Mouse (Mus musculus): ENCODE data around the gene Rptor.

The Rptor gene

DNA sequence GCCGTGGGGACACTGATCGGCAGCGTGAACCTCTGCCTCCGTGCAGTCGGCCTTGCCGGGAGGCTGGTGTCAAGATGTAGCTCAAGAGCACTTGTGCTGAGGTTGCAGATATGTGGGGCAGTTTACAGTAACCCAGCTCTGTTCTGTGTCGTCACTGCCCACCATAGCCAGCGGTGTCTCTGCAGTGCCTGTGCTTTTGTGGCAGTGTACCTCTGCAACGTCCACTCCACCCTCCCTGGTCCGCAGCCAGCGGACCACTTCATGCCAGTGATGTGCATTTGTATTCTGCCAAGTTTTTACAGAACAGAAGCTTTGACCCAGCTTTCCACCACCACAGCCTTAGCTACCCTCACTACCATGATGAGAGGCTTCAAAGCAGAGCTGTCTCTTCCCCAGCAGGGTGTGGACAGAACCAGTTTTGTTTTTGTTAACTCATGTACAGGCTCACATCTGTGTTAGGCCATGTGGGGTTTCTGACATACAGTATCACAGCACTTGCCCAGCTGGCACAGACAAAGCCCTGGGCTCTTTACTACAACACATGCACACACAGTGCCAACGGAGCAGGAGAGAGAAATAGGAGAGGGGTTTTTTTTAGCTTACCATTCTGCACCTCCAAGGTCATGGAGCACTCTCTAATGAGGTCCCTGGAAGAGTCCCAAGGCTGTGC lies 182.1 kb downstream of the Rptor start:
- no peak for DNase-seq (ENCODE audit: low spot score)

DNA sequence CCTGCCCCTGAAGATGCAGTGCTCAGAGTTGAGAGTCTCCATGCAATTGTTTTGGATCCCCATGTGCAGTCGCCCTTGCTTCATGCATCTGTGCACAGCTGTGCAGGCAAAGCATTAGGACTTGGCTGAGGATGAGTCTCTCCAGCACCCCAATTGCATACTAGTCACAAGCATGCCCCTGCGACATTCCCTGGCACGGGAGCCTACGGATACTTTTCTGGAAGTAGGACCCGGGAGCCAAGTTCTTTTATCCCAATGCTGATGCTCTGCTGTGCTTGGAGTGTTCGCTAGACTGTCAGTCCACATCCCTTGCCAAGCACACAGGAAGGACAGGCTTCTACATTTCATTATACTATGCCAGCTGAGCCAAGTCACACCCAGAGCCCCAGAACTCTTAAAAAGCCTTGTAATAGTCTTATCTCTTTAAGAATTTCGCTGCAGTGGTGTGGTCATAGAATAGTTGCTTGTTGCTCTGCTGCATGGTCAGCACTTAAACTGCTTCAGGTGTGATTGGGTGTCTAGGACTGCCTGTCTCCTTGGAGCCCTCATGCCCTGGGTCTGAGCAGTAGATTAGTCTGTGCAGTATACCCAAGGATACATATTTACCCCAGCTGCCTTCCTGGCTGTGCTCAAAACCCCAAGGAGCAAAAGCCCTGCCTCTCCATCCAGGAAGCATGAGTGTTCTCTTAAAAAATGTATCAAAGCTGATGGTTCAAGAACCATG lies 183.1 kb downstream of the Rptor start:
- no peak for DNase-seq (ENCODE audit: low spot score)

DNA sequence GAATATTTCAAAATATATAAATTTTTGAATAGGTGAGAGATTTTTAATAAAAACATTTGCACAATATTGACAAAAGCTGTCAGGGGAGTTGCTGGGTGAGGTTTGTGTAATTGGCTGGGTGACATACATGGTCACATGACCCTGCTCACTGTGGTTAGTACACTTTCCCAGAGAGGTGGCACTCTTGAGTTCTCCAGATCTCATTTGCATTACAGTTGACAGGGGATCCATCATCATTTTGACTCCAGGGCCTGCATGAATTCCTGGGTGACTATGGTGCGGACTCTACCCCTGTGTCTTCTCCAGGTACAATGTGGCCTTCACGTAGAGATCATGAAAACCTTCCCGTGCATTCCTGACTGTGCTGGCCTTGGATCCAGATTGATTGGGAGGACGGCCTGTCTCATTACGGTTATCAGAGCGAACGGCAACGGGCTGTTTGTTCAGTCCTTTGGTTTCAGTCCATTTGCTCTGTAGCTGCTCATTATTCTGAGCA lies 183.7 kb downstream of the Rptor start:
- peak; percentile 23 for DNase-seq (ENCODE audit: low spot score)

DNA sequence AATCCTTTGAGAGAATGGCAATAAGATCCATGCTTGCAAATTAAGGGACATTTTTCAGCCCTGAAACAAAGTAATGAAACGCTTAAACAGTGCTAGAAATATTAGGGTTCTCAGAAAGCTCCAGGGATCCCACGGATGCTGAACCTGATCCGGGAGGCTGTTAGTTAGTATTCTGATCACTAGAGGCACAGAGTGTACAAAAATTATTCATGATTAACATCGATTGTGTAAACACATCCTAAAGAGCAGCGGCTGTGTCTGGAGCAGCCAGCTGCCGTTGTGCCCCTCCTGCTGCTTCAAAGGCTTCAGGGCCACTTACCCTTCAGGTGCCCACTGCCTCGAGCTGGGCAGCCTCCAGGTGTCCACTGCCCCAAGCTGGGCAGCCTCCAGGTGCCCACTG lies 185.8 kb downstream of the Rptor start:
- no peak for DNase-seq (ENCODE audit: low spot score)

DNA sequence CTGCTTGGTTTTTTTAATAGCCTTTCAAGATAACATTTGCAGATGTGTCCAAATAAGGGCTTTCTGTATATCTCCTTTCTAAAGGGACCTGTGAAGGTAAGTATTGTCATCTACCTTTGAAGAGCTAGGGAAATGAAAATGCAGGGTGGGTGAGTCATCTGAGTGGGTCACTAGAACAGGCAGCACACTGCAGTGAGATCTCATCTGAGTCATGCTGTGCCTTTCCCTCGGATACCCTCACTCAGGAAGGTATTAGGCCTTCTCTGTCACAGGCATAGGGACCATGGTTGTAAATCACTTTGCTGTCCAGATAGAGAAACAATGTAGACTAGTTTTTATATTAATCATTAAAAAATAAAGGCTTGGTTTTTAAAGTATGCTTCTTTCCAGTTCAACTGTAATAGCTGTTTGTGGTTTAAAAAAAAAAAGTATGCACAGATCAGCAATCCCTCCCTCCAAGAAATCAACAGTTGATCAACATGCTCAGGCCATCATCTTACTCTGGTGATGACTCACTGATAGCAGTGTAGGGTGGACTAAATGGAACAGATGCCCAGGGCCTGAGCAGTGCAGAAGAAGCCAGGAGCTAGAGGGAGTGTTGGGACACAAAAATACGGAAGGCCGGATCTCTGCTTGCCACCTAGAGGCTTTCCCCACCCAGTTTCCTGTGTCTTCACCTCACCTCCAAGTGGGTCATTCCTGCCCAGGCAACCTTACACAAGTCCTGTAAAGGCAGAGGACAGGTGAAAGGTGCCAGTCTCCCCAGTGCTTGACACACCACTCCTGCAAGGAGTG lies 186.4 kb downstream of the Rptor start:
- no peak for DNase-seq (ENCODE audit: low spot score)

DNA sequence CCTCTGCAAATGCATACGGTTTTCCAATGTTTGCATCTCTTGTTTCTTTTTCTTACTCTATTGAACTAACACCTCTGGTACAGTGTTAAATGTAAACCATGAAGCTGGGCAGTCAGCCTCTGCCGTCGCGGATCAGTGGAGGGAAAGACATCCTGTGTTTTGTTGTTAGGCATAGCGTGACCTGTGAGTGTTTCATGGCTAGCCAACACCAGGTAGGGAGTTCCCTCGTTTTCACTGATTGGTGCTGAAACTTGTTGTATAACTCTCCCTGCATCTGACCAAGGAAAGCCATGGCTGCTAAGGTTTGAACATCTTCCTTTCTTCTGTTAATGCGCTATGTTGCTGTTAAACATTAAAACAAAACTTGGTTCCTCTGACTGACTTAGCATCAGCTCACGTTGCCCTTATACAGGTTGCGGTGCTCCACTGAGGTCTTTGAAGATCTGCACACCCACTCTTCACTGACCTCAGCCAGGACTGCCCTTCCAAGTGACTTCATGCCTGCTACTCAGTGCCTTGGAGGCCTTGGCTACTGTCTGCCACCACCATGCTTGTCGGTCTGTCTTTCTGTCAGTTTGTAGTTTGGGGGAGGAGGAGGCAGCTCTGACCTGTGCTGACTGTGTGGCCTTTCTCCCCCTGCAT lies 189.3 kb downstream of the Rptor start:
- DNase-seq (ENCODE audit: low spot score): no peak

DNA sequence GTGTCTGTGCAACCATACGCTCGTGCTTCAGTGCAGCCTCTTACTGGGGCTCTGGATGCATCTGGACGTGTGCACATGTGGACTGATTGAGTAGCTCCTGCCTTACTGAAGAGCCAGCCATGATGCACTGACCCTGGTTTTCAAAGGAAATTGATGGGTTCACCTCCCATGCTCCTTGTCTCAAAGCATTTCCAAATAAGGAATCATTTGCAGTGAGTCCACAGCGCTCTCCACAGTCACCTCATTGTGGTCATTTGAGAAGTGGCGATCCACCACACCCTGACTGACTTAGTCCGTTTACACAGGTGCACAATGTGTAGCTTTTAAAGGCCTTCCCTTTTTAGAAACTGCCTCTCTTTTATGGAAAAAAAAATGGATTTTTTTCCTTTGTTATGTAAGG lies 190.7 kb downstream of the Rptor start:
- DNase-seq (ENCODE audit: low spot score): no peak

DNA sequence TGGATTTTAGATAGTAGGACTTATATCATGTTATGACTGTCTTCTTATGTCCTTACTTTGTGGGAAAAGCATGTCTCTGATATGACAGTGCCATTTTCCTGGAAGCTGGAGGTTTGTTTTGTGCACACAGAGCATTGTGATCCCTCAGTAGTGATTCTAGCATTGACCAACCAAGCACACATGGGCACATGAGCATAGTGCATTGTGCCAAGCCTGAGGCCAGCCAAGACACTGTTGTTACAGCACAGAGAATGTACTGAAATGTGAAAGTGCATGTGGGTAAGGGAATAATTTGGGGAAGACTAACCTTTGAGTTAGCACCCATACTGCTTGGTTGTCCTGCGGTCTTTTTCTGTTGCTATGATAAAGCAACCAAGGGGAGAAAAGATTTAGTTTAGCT lies 191.3 kb downstream of the Rptor start:
- DNase-seq (ENCODE audit: low spot score): peak; percentile 70

DNA sequence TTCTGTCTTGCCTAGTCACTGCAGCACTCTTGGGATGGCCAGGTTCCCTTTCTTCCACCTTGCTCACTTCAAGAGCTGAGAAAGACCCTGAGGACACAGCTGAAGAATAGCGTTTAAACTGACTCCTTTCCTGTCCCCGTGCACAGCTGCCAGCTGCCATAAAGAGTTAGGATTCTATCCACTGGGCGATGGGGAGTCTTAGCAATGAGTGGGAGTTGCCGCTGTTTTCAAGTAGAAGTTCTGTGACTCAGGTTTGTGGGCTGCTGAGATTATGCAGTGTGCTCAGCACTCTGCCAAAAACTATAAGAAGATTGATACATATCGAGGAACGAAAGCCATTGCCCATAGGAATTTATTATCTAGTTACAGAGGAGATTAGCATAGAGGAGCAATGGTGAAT lies 192.0 kb downstream of the Rptor start:
- DNase-seq (ENCODE audit: low spot score): no peak

DNA sequence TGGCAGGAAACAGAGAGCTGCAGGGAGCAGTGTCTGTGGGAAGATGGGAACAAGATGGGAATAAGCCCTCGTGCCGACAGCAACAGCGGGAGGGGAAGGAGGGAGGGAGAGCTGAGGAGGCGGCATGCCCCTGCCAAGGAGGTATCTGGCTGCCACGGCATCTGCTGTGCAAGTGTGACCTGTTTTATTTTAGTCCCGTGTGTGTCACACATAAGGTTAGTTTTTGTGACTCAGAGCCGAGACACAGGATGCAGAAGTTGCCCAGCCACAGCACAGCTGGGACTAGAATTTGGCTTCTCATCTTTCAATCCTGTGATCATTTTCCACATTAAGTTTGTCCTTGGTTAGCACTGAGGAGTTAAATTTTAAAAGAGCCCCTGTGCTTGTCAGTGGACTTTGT lies 193.7 kb downstream of the Rptor start:
- DNase-seq (ENCODE audit: low spot score): no peak

DNA sequence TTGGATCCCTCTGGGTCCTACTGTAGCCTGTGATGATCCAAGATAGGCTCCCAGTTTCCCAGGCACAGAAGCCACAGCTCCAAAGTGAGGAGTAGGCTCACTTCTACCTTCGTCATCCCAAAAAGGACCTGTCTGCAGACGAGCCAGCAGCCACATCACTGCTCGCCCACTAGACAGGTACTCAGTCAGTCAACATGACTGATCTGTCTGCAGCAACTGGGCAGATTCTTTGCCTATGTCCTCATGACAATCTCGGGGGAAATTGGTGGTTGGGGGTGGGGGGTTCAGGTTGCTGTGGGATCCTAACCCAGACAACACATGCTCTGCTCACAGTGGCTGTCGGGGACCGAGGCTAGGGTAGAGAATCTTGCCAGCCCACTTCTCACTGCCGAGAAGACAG lies 194.1 kb downstream of the Rptor start:
- DNase-seq (ENCODE audit: low spot score): no peak

DNA sequence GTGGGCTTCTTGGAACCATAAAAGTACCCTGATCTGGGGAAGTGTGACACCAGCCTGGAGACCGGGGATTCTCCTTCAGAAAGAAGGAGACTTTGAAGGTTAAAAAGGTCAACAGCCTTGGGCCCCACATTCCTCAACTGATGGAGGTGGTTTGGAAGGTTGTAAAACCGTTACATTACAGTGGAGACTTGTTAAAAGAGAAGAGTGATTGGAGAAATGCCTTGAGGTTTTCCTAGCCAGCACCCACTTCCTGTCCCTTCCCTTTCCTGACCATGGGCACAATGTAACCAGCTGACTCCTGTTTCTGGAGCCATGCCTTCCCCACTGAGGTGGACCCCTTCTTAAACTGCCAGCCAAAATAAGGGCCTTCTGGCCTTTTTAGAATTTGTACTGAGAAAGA lies 196.8 kb downstream of the Rptor start:
- no peak for DNase-seq (ENCODE audit: low spot score)

DNA sequence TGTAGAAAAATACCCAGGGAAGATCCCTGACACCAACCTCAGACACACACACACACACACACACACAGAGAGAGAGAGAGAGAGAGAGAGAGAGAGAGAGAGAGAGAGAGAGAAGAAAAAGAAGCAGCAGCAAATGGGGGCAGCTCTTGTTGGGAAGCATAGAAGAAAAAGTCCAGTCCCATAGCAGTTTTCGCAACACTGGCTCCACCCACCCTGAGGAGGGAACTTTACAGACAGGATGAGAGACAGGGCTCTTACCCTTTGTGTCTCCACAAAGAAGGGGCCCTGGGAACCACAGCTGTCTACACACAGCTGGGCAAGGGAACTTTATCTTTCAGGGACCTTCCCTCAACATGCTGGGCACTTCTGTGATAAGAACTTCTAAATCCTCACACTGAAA lies 199.2 kb downstream of the Rptor start:
- peak; percentile 36 for DNase-seq (ENCODE audit: low spot score)

DNA sequence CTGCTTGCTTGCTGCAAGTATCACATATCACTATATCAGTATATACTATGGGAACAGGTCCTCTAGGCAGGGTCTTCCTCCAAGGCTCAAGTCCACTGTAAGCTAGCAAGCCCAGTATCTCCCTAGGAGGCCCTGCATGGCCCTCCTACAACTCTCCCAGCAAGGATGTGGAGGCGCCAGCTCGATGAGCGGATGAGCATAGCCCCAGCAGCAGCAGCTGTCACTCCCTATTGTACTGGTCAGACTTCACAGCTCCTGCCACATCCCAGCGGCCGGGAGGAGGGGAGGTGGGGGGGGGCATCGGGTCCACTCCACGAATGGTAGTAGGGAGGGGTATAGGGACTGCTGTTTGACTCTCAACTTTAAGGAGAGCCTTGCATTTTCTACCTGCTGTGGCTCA lies 200.2 kb downstream of the Rptor start:
- DNase-seq (ENCODE audit: low spot score): no peak

DNA sequence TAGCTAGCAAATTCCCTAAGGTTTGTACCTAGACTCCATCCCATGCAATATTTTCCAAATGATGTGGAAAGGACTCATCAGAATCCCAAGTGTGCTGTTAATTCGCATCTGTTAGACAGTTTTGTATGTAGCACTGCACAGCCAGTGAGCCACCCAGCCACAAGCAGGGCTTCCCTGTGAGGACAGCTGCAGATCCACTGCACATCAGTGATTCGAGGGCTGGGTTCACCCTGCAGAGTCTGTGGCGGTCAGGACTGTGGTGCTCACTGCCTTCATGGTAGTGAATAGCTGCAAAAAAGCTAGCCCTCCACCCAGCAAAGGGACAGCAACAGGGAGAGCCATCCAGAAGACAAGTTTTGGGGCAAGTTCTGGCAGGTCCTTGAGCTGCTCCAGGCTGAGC lies 201.7 kb downstream of the Rptor start:
- DNase-seq (ENCODE audit: low spot score): no peak

DNA sequence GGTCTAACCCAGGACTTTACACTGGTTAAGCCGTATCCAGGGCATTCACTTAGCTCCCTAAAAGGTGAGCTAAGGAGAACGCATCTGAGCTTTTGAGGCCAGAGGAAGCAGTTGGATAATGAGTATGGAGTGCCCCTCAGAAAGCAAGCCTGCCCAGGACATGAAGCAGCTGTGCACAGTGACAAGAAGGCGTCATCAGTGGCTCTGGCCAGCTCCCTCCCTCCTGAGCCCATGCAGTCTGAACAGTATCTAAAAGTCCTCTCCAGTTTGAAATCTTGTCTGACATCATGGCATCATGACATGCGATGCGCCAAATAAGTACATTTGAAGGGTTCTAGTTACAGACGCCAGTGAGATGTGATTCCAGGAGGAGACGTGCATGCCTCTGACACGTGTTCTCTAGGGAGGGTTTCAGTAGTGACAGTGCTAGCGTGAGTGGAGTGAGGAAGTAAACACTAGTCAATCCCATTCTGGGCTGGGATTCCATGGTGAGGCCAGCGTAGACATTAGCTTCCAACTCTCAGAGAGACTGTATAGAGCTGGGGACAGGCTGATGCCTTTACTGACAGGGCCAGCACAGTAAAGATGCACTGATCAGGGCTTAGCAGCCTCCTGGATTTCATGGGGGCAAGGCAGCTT lies 202.5 kb downstream of the Rptor start:
- DNase-seq (ENCODE audit: low spot score): no peak

DNA sequence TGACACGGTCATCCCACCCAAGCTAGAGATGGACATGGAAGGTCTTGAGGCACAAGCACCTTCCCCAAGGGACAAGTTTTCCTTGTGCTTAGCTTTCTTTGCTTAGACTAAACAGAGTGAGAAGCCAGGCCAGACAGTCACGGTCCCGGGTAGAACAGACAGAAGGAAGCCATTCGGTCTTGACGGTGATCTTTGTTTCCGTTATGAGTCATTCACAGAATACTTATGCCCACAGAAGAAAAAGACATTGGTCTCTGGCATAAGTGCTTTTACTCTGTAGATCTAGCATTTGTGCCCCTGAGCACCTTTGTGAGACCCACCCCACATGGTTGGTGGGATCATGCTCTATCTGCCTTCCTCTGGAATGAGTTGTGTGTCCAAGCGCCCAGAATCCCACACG lies 203.8 kb downstream of the Rptor start:
- no peak for DNase-seq (ENCODE audit: low spot score)

DNA sequence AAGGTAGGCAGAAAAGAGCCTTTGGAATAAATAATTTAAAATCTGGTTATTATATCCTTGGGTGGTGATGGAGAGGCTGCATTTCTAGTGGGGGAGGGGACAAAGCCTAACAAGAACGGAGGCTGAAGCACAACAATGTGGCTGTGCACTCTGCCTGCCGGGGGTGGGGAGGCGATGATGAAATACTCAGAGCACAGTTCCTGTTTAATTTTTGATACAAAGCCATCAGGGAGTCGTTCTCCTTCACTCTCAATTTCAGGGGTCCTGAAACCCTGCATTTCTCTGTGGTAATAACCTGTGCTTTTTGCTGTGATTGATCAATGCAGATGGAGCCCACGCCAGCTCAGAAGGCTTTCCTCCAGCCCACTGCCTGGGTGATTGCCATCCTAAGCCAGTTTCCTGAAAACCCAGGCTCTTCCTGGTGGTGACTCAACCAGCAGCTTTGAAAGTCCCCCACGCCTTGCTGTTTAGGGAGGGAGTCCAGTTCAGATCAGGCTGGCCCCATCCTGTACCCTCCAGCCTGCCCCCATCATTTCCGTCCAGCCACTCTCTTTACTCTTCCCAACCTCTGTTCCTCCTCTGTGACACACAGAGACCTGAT lies 204.8 kb downstream of the Rptor start:
- no peak for DNase-seq (ENCODE audit: low spot score)

DNA sequence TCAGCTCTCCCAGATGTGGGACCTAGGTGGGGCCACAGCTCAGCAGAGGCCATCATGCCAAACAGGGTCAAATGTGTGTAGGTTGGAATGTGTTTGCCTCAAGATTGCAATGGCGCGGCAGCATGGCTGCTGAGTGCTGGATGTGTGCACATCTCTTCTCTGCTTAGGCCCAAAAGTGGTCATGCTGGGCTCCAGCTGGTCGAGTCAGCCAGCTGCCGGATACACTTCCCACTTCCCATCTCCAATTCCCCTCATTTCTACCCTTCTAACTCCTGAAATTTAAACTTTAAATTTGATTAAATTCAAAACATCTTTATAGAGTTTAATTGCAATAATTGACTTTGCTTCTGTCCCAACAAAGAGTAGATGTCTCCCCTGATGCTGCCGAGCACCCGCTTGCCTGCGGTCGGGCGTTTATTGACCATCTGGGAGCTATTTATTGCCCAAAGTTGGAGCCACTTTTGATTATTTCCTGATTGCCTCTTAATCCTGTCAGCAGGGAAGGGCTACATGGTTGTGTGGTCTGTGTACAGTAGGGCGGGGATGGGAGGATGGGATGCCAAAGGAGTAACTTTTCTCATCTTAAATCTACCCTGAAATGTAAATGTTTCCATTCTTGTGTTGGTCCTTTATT lies 206.1 kb downstream of the Rptor start:
- DNase-seq (ENCODE audit: low spot score): no peak

DNA sequence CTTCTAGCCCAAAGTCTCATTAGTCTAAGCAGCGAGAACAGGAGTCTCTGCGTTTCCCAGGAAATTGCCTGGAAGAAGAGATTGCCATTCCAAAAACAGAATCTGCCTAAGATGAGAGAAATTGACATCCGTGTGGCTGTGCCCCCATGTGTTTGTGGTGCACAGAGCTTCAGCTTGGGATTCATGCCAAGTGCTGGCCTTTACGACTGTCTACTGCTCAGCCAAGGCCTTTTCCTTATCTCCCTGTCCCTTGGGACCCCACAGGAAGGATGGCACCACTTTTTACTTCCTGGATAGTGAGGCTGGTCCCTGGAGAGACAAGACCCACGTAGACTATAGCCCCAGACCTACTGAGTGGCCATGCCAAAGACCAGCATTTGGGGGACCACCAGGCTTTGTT lies 206.6 kb downstream of the Rptor start:
- no peak for DNase-seq (ENCODE audit: low spot score)

DNA sequence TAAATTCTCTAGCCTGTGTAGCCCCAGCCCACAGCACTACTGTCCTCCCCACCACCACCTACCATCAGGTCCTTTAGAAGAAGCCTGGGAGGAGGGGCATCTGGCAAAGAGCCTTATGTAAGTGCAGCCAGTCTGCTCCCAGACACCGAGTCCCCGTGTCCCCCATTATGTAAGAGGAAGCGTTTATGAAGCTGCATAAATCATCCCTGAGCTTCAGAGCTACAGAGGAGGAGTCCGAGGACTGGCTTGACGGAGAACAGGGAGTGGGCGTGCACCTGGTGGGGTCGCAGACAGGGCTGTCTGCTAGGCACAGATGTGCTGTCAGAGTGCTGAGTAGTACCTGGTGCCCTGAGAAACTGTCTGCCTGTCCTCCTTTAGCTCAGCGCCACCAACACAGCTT lies 208.3 kb downstream of the Rptor start:
- no peak for DNase-seq (ENCODE audit: low spot score)
